Mouse (Mus musculus) embryonic stem cell, embryonic (primary cell): ENCODE results near the gene Hoxa9.

Source experiments
- CTCF ChIA-PET, 4 experiments: fragments of 300-600 bp in 2 of 4; fragments of 350-600 bp in 2 of 4; sonication (Branson Sonifier 250); formaldehyde crosslinking; loops; one replicate each; lab custom pipeline; 2022; ENCODE audit warnings: inconsistent platforms in 2 of 4; lab: Charles Lee
- POLR2A ChIA-PET, 4 experiments: fragments of 300-600 bp in 2 of 4; fragments of 350-600 bp in 2 of 4; sonication (Branson Sonifier 250); formaldehyde crosslinking; loops; one replicate each; lab custom pipeline; 2022; ENCODE audit warnings: antibody characterized with exemption in 4 of 4, inconsistent platforms in 1 of 4; lab: Charles Lee

Gene Hoxa9

DNA sequence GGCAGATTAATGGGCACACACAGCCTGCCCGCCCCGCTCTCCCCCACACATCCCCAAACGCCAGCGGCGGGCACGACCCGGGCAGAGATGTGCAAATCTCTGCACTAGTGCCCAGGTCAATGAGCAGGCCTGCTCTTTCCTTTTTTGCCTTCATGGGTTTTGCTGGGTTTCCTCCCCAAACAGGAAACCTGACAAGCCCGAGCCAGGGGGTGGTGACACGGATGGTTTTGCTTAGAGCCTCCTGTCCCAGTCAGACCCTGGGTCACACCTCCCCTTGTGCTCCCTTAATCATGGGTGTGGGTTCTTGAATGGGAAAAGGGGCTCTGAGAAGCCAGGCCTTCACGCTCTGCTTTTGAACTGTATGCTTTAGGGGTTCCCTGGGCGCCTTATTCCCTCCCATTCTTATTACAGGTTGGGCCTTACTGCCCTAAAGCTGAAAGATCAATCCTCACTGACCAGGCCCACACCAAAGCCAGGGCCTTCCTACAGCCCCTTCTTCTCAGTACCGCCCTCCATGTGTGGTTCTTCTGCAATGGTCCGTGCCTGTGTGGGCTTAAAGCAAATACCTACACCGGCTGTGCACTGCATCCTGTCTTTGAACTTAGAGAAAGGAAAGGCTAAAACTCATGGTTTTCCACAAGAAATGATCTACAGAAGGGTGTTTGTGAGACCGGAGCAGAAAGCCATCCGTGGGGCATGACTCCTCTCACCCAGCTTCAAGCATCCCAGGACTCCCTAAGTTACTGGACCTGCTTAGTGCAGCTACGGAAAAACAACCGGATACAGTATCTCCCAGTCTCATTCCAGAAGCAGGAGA is 21.8 kb downstream of the Hoxa9 start:
- POLR2A ChIA-PET: interaction anchor here in 1 of 4 experiments (1.0 kb wide), 1 partner anchor 13 kb away, joined by 3 read pairs; no protein-coding TSS in a partner anchor
- CTCF ChIA-PET: interaction anchor here in 2 of 4 experiments (0.6 to 3.4 kb wide), 2 partner anchors 12 to 172 kb away, joined by 4 to 40 read pairs; partner anchors contain the start of gene Hoxa7 (in 1 of the 2)

DNA sequence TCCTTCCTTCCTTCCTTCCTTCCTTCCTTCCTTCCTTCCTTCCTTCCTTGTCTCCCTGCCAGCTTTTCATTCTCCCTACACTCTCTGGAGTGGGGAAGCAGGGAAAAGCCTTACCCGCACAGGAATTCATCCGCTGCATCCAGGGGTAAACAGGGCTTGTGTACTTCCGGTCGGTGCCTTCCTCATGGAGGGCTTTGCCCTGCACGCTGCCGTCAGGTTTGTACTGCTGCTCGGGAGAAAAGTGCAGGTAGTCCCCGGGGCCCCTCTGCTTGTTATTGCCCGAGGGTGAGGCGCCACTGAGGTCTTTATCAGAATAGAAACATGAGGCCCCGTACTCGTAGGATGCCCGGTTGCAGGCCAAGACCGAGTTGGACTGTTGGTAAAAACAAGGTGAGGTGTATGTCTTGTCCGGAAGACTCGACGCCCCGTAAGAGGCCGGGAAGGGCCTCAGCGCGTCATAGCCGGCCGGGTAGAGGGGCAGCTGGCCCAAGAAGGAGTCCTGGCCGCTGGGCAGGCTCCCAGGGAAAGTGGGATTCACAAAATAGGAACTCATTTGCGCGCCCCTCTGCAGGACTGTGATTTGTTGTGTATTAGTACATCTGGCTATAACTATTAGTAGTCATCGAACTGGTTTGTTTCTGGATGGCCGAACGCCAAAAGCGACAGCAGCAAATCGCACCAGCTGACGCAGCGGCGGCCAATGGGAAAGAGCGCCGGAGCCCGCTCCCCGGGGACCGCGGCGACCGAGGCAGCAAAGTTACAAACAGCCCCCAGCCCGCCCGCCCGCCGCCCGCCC is 22.6 kb downstream of the Hoxa9 start, which contains the start of gene Hoxa6:
Gene Hoxa6, minus strand, starts transcription at position 651 of the 796 bp plus-strand sequence.
- POLR2A ChIA-PET: interaction anchor here in 1 of 4 experiments (1.0 kb wide), 1 partner anchor 14 kb away, joined by 3 read pairs; no protein-coding TSS in a partner anchor
- CTCF ChIA-PET: interaction anchor here in 1 of 4 experiments (0.6 kb wide), 1 partner anchor 171 kb away, joined by 4 read pairs; no protein-coding TSS in a partner anchor

DNA sequence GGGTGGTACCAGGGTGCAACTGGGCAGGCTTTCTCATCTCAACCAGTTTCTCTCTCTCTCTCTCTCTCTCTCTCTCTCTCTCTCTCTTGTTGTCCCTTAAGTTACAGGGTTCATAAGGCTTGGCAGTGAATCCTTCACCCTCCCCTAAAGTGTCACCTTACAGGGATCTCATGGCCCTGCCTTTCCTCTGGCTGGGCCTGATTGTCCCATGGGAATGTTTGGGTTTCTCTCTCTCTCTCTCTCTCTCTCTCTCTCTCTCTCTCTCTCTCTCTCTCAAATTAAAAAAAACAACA is 23.3 kb downstream of the Hoxa9 start:
- ChIA-PET POLR2A (no interaction called here), CTCF (no interaction called here)

DNA sequence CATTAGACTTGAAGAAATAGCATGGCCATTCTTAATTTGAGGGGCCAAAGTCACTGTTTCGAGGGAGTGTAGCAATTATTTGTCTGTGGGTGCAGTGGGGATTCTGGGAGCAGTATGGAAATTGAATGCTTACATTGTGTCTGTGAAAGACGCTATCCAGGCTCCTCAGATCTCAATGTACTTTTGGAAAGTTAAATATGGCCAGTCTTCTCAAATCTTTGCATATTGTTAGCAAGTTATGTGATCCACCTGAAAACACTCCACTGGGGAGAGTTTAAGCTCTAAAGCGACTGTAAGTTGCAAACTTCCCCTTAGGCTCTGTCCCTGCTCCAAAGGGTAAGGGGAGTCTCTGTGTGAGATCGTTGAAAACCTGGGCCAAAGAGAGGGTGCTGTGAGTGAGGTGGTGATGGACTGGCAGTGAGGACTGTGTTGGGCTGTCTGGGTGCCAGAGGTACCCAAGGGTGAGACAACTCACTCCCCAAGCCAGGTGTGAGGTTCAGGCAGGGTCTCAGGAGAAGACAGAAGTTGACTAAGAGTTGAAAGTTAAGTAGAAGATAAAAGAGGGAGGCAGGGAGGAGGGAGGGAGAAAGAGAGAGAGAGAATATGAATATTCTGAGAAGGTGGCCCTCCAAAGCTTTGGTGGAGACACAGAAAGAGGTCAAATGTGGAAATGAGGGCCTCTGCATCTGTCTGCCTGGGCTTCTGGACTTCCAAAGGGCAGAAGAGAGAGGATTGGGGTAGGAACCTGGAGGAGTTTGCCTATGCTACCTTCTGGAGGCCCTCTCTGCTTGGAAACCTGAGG is 23.8 kb downstream of the Hoxa9 start:
- ChIA-PET CTCF (interaction anchor here in 1 of 4 experiments (1.0 to 1.5 kb wide), 2 partner anchors 11 to 43 kb away, joined by 3 to 4 read pairs; no protein-coding TSS in a partner anchor), POLR2A (no interaction called here)

DNA sequence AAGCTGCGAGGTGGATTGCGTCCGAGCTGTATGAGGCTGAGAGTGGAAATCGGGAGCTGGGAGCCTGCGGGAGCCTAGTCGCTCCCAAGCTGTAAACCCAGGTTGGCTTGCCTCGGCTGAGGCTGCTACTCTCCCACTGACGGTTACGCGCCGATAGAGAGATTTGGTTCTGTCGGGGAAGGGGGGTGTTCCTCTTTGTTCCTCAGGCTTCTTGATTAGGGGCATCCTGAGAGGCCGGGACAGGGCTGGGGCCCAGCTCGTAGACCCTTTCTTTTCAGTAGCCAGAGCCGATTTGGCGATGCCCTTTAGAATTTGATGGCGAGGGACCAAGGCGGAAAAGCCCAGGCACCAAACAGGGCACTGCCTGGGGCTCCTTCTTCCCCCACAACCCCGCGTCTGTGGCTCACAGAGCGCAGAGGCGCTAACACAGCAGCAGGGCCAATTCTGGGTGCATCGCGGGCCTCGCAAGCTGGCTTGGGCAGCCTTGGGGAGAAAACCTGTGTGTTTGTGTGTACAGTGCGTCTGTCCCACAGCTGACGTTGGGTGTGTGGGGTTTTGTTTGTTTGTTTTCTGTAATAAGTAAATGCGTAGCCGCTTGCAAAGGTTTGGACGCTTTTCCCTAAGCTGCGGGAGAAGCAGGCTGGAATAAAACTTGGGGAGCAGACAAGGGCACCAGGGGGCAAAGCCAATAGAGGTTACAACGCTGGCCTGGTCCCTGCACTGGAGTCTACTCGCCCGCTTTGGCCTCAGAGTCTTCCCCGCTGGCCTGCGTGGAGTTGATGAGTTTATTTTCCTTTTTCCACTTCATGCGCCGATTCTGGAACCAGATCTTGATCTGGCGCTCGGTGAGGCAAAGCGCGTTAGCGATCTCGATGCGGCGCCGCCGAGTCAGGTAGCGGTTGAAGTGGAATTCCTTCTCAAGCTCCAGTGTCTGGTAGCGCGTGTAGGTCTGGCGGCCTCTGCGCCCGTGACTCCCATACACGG is 25.0 kb downstream of the Hoxa9 start:
- ChIA-PET CTCF (interaction anchor here in 2 of 4 experiments (0.6 to 2.1 kb wide), 10 partner anchors 12 to 825 kb away, joined by 3 to 5 read pairs (median 4); partner anchors contain the start of genes 5730596B20Rik (in 1 of the 2), Hoxa10 (in 1 of the 2) and Hoxa7 (in 1 of the 2)), POLR2A (interaction anchor here in 1 of 4 experiments (0.8 to 4.2 kb wide), 5 partner anchors 11 to 33 kb away, joined by 3 to 29 read pairs (median 3); no protein-coding TSS in a partner anchor)

DNA sequence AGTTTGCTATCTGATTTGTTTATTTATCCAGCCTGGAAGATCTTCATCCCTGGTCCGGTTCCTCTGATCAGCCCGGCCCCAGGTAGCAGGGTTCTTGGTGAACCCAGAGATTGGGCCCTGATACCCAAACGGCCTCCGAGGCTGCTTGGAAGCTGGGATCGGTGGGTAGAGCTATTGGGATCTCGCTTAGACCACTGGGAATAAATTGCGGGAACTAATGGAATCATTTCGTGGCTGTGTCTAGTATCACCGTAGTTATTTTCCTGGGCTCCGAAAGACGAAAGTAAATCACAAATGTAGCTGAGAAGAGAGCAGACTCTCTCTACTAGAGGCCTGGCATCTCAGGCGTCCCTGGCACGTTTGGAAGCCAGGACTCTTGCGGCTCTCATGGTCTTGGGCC is 25.7 kb downstream of the Hoxa9 start:
- ChIA-PET POLR2A (interaction anchor here in 1 of 4 experiments (0.8 to 4.2 kb wide), 5 partner anchors 10 to 32 kb away, joined by 3 to 29 read pairs (median 3); no protein-coding TSS in a partner anchor), CTCF (interaction anchor here in 2 of 4 experiments (0.5 to 2.1 kb wide), 10 partner anchors 12 to 824 kb away, joined by 3 to 5 read pairs (median 4); partner anchors contain the start of genes 5730596B20Rik (in 1 of the 2), Hoxa10 (in 1 of the 2) and Hoxa7 (in 1 of the 2))

DNA sequence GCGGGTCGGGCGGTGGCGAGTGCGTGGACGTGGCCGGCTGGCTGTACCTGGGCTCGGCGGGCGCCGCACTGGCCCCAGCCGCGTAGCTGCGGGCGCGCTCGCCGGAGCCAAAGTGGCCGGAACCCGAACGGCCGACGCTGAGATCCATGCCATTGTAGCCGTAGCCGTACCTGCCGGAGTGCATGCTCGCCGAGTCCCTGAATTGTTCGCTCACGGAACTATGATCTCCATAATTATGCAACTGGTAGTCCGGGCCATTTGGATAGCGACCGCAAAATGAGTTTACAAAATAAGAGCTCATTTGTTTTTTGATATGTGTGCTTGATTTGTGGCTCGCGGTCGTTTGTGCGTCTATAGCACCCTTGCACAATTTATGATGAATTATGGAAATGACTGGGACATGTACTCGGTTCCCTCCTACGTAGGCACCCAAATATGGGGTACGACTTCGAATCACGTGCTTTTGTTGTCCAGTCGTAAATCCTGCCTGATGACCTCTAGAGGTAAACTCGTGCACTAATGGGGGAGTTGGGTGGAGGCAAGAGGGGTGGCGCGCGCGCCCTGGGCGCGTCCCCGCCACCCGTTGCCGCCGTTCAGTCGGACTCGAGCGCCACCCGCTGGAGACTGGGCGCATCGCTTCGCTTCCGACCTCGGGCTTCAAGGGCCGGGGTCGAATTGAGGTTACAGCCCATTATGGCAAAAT is 26.7 kb downstream of the Hoxa9 start, which contains the start of gene Hoxa5:
Gene Hoxa5, minus strand, starts transcription at position 538 of the 703 bp plus-strand sequence.
- ChIA-PET CTCF (interaction anchor here in 3 of 4 experiments (0.8 to 2.1 kb wide), 10 partner anchors 9 to 611 kb away, joined by 3 to 8 read pairs (median 4); partner anchors contain the start of gene Hoxa7 (in 2 of the 3)), POLR2A (interaction anchor here in 2 of 4 experiments (0.6 to 4.2 kb wide), 6 partner anchors 9 to 62 kb away, joined by 3 to 29 read pairs (median 4); partner anchors contain the start of genes Gm28308 (in 1 of the 2) and Hoxa3 (in 1 of the 2))

DNA sequence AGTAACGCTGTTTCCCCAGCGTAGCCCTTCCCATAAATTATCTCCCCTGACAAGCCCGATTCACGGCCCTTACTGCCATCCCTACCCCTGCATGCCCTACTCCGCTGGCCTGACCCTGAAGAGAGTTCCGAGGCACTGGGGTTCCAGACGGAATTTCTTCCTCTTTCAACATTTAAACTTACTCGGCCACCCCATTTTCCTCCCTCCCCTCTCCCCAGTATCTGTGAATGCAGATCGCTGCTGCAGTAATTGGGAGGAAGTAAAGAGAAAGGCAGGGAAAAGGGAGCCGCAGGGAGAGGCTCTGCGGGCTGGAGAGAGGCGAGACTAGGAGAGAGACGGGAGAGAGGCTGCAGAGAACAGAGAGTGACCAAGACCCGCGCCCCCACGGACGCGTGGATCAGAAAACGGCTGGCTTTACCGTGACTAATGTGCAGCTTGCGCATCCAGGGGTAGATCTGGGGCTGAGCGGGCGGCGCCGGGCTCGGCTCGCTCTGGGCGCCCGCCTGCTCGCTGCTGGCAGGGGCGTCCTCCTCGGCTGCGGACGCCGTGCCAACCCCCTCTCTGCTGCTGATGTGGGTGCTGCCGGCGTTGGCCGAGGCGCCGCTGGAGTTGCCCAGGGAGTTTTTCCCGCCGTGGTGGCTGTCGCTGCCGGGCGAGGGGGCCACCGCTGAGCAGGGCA is 27.4 kb downstream of the Hoxa9 start:
- ChIA-PET POLR2A (interaction anchor here in 3 of 4 experiments (0.6 to 4.2 kb wide), 10 partner anchors 10 to 327 kb away, joined by 3 to 29 read pairs (median 4); partner anchors contain the start of genes 5730596B20Rik (in 1 of the 3), Gm28308 (in 1 of the 3), Hoxa3 (in 1 of the 3) and Hoxa4 (in 1 of the 3)), CTCF (interaction anchor here in 3 of 4 experiments (0.8 to 2.1 kb wide), 12 partner anchors 8 to 611 kb away, joined by 3 to 8 read pairs (median 3); partner anchors contain the start of genes Hoxa7 (in 2 of the 3) and Hoxa10 (in 1 of the 3))

DNA sequence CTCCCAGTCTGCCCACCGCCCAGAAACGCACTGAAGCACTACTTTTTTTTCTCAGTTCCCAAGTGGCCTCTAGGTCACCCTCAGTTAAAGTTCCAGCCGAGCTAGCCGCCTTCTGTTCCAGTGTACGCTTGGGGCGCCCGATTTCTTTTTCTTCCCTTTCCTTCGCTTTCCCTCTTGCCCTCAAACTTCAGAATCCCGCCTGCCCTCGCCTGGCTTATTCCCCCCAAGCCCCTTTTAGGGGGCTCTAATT is 27.8 kb downstream of the Hoxa9 start:
- ChIA-PET CTCF (interaction anchor here (0.5 to 1.9 kb wide), 8 partner anchors 8 to 611 kb away, joined by 3 to 7 read pairs (median 3); partner anchors contain the start of genes Hoxa7 (in 2 of the 4) and Hoxa10 (in 1 of the 4)), POLR2A (interaction anchor here in 2 of 4 experiments (0.9 to 4.2 kb wide), 9 partner anchors 8 to 326 kb away, joined by 3 to 29 read pairs (median 4); partner anchors contain the start of genes 5730596B20Rik (in 1 of the 2) and Hoxa4 (in 1 of the 2))

DNA sequence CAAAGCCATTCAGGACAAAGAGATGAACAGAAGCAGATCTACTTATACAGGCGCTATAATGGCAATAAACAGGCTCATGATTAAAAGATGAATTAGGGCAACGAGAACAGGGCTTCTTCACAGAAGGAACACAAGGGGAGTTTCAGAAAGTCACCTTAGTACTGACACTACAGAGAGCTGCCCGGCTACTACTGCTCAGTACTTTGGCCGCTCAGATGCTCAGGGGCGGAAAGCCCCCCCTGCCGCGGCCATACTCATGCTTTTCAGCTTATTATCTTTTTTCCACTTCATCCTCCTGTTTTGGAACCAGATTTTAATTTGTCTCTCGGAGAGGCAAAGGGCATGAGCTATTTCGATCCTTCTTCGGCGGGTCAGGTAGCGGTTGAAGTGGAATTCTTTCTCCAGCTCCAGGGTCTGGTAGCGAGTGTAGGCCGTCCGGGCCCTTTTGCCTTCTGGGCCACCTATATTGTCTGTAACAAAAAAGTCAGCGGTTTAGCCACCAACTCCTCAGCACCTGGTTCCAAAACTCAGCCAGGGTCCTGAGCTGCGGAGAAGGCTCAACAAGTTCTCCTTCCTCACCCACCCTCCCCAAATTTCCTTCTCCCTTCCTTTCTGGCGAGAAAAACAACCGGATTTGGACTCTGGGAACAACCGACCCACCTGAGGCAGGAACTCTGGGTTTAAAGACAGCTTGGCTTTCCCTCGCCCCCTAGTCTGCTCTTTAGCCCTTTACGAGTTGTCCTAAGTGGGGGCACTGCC is 28.3 kb downstream of the Hoxa9 start:
- POLR2A ChIA-PET: interaction anchor here (0.6 to 4.2 kb wide), 15 partner anchors 9 to 996 kb away, joined by 3 to 29 read pairs (median 4); partner anchors contain the start of genes Hoxa4 (in 2 of the 4), 5730596B20Rik (in 1 of the 4) and Hoxa1 (in 1 of the 4)
- CTCF ChIA-PET: interaction anchor here (0.5 to 1.9 kb wide), 9 partner anchors 8 to 610 kb away, joined by 3 to 9 read pairs (median 3); partner anchors contain the start of genes Hoxa7 (in 2 of the 4) and Hoxa10 (in 1 of the 4)

DNA sequence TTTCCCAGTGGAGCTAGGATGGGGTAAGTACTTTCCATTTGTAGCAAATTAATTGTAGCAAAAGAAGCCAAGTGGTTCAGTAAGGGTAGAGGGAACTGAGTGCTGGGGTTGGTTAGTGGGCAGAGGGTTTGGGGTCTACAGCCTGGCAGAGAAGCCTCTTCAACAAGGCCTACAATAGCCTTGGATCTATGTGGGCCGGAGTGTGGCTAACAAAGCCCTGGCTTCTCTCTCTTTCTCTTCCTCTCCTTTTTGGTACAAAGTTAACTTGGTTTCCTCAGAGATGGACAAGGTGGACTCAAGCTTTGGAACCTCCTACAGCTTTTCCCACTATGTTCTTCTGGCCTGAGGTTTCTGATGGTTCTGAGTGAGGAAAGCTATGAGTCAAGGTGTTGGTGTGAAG is 29.6 kb downstream of the Hoxa9 start:
- CTCF ChIA-PET: interaction anchor here in 1 of 4 experiments (0.6 to 0.8 kb wide), 2 partner anchors 8 to 17 kb away, joined by 3 to 7 read pairs; no protein-coding TSS in a partner anchor
- POLR2A ChIA-PET: interaction anchor here in 2 of 4 experiments (0.8 to 1.9 kb wide), 8 partner anchors 9 to 48 kb away, joined by 3 to 8 read pairs (median 5); partner anchors contain the start of genes Hoxa4 (in 2 of the 2) and Hoxa1 (in 1 of the 2)

DNA sequence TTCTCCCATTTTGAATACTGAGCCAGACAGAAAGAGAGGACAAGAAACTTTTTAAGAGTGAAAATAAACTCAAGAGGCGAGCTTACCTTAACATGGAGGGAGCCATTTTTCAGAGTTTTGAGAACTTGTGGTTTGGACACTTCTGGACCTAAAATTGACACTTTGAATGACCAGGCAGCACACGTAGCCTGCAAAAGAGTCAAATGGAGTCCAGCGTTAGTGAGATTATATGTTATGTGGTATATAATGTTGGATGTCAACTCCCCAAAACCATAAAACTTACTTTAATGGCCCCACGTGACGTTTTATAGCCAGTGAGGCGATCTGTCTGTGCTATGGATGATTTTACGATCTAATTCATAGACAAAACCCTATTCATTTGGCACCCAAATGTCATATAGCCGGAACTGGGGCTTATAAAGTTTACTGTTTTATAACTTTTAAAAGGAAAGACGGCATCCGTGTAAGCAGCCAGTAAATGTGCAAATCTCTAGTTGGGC is 30.1 kb downstream of the Hoxa9 start:
- CTCF ChIA-PET: no interaction called here
- POLR2A ChIA-PET: interaction anchor here in 2 of 4 experiments (0.8 to 1.9 kb wide), 5 partner anchors 9 to 47 kb away, joined by 3 to 8 read pairs (median 5); partner anchors contain the start of genes Hoxa1 (in 1 of the 2) and Hoxa4 (in 1 of the 2)

DNA sequence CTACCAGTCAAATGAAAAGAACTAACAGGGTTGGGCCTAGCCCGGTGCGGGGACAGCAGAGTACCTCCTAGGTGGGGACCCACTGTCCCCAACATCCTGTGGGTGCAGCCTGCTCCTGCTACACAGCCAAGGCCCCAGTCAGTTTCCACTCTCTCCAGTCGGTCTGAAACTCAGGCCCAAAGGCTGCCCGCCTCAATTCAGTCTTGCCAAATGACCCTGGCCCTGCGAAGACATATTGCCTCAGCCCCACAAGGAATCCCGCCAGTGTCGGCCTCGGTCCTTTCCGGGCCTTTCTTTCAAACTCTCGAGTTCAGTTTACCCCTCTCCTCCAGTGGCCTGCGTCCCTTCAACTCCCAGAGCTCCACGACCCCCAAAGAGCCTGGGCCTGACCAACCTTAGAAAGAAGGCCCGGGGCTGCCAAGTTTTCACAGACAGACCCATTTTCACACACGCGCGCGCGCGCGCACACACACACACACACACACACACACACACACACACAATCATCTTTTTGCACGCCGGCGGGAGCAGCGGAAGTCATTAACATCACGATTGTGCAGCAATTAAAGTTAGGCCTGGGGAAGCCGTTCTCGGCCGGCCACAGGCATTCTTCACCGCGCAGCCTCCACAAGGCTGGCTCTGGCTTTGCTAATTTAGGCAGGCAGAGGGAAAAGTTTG is 30.7 kb downstream of the Hoxa9 start:
- ChIA-PET CTCF (interaction anchor here in 1 of 4 experiments (0.6 kb wide), 1 partner anchor 45 kb away, joined by 4 read pairs; no protein-coding TSS in a partner anchor), POLR2A (interaction anchor here in 1 of 4 experiments (0.6 to 1.9 kb wide), 3 partner anchors 8 to 38 kb away, joined by 3 to 8 read pairs (median 3); partner anchors contain the start of gene Hoxa4)
